Mouse (Mus musculus) kidney, embryonic 16.5 days (tissue): ENCODE results near the gene Phtf1. TPM values are rescaled to one million over a fixed set of nuclear protein-coding genes. Genes with fewer than 3 reads are reported as not detected.

Experiments
- ATAC-seq: fragments of 200-750 bp; cut with Nextera tagmentation; 2 replicates; pipeline ENCODE4 v1.8.0; 2017; ENCODE audit warnings: moderate TSS enrichment; ENCODE audit not compliant: low FRiP score, low TSS enrichment
- H3K27ac ChIP-seq: fragments of 300-500 bp; sonication (generic); 2 replicates; pipeline ENCODE4 v1.5.1; 2014; ENCODE audit warnings: low read length
- H3K27me3 ChIP-seq: fragments of 300-500 bp; sonication (generic); 2 replicates; pipeline ENCODE4 v1.6.1; 2014; ENCODE audit warnings: low read length, control low read depth, mixed read lengths; ENCODE audit not compliant: insufficient read depth
- H3K36me3 ChIP-seq: fragments of 300-500 bp; sonication (generic); 2 replicates; pipeline ENCODE4 v1.6.1; 2014; ENCODE audit warnings: low read length, control low read depth, mixed read lengths; ENCODE audit not compliant: insufficient read depth
- H3K4me1 ChIP-seq: fragments of 300-500 bp; sonication (generic); 2 replicates; pipeline ENCODE4 v1.6.1; 2014; ENCODE audit warnings: low read length, control low read depth, mixed read lengths; ENCODE audit not compliant: insufficient read depth
- H3K4me2 ChIP-seq: fragments of 300-500 bp; sonication (generic); replicated peaks from 2 replicates; pipeline ENCODE4 v1.6.1; 2014; ENCODE audit warnings: low read depth, low read length
- H3K4me3 ChIP-seq: fragments of 300-500 bp; sonication (generic); 2 replicates; pipeline ENCODE4 v1.5.1; 2014; ENCODE audit warnings: mild to moderate bottlenecking, low read length
- H3K9ac ChIP-seq: fragments of 300-500 bp; sonication (generic); replicated peaks from 2 replicates; pipeline ENCODE4 v1.6.1; 2014; ENCODE audit warnings: low read length
- H3K9me3 ChIP-seq: fragments of 300-500 bp; sonication (generic); 2 replicates; pipeline ENCODE4 v1.6.1; 2016; ENCODE audit warnings: low read length, control low read depth
- WGBS: fragments of 180-500 bp; shearing (Covaris S2); extraction: QIAGEN DNeasy Blood & Tissue Kit; methylation state at CpG from one replicate; pipeline ENCODE4 v1.1.7; 2014; 5-methylcytosine and 5-hydroxymethylcytosine counted together
- polyA plus RNA-seq: library from polyadenylated mRNA; unstranded; fragments of >200 nt; fragmentation: Nextera tagmentation; extraction: Ambion mirVana; gene quantifications from 2 replicates; pipeline ENCODE4 v1.2.1, GENCODE M21; 2015

Gene Phtf1
- polyA plus RNA-seq, 1 experiment from 2014 or later = 26.8 TPM

- Histone ChIP-seq H3K27me3 (no peaks in the 10 kb centered on the region), H3K4me3 (no peak overlapping the region), H3K9me3 (no peaks in the 10 kb centered on the region), H3K4me2 (no peak overlapping the region), H3K27ac (no peak overlapping the region), H3K4me1 (peaks cover 10% of the 10 kb centered on the region), H3K9ac (no peak overlapping the region), H3K36me3 (peaks cover 3% of the 10 kb centered on the region; the same call in 1 of the 2 replicates)
- 94% methylated on average over 2 of the region's 2 CpGs for WGBS
- ATAC-seq = no peak
These were observed 3.2 kb downstream of the Phtf1 start for GRCm38 (mm10) chr3:103971157-103971556.

GRCm38 (mm10) chr3:103984556-103984955, 16.6 kb downstream of the Phtf1 start:
- Histone ChIP-seq H3K36me3 (peaks cover 24% of the 10 kb centered on the region), H3K27me3 (no peaks in the 10 kb centered on the region), H3K9ac (no peak overlapping the region), H3K27ac (no peak overlapping the region), H3K9me3 (no peaks in the 10 kb centered on the region), H3K4me1 (no peaks in the 10 kb centered on the region), H3K4me3 (no peak overlapping the region), H3K4me2 (no peak overlapping the region)
- no peak for ATAC-seq
- 87% methylated on average over 4 of the region's 4 CpGs for WGBS

- ATAC-seq = no peak
- Histone ChIP-seq H3K27me3 (no peaks in the 10 kb centered on the region), H3K4me1 (no peaks in the 10 kb centered on the region), H3K4me2 (no peak overlapping the region), H3K9me3 (no peaks in the 10 kb centered on the region), H3K9ac (no peak overlapping the region), H3K27ac (no peak overlapping the region), H3K4me3 (no peak overlapping the region), H3K36me3 (peaks cover 24% of the 10 kb centered on the region)
- 98% methylated on average over 2 of the region's 2 CpGs for WGBS
These were observed 17.3 kb downstream of the Phtf1 start for GRCm38 (mm10) chr3:103985194-103985593.

- no peak overlapping the region for H3K27ac ChIP-seq
- no peak overlapping the region for H3K4me3 ChIP-seq
- 48% methylated on average over 5 of the region's 5 CpGs for WGBS
- ATAC-seq = no peak
- H3K9ac ChIP-seq = no peak overlapping the region
- H3K27me3 ChIP-seq = no peaks in the 10 kb centered on the region
- peaks cover 32% of the 10 kb centered on the region for H3K36me3 ChIP-seq
- no peaks in the 10 kb centered on the region for H3K9me3 ChIP-seq
- H3K4me2 ChIP-seq = no peak overlapping the region
- no peaks in the 10 kb centered on the region for H3K4me1 ChIP-seq
These were observed 20.0 kb downstream of the Phtf1 start for GRCm38 (mm10) chr3:103987831-103988432.

- H3K4me3 ChIP-seq = no peak overlapping the region
- no peak overlapping the region for H3K9ac ChIP-seq
- H3K27me3 ChIP-seq = no peaks in the 10 kb centered on the region
- no peak overlapping the region for H3K27ac ChIP-seq
- ATAC-seq = no peak
- H3K4me2 ChIP-seq = no peak overlapping the region
- WGBS = 91% methylated on average over 4 of the region's 4 CpGs
- no peaks in the 10 kb centered on the region for H3K4me1 ChIP-seq
- peaks cover 34% of the 10 kb centered on the region for H3K36me3 ChIP-seq
- no peaks in the 10 kb centered on the region for H3K9me3 ChIP-seq
These were observed 21.4 kb downstream of the Phtf1 start for GRCm38 (mm10) chr3:103989352-103989751.

GRCm38 (mm10) chr3:103991271-103991670, 23.4 kb downstream of the Phtf1 start:
- Histone ChIP-seq H3K9me3 (no peaks in the 10 kb centered on the region), H3K4me1 (no peaks in the 10 kb centered on the region), H3K9ac (no peak overlapping the region), H3K4me3 (no peak overlapping the region), H3K27me3 (no peaks in the 10 kb centered on the region), H3K4me2 (no peak overlapping the region), H3K36me3 (peaks cover 36% of the 10 kb centered on the region), H3K27ac (no peak overlapping the region)
- 96% methylated on average over 3 of the region's 3 CpGs for WGBS
- ATAC-seq = no peak

GRCm38 (mm10) chr3:103998724-103999123, 30.8 kb downstream of the Phtf1 start:
- H3K4me3 ChIP-seq = no peak overlapping the region
- peaks cover 32% of the 10 kb centered on the region for H3K36me3 ChIP-seq
- H3K4me2 ChIP-seq = no peak overlapping the region
- WGBS = 92% methylated on average over 4 of the region's 4 CpGs
- H3K9me3 ChIP-seq = no peaks in the 10 kb centered on the region
- no peak overlapping the region for H3K9ac ChIP-seq
- H3K4me1 ChIP-seq = no peaks in the 10 kb centered on the region
- no peak overlapping the region for H3K27ac ChIP-seq
- no peak for ATAC-seq
- no peaks in the 10 kb centered on the region for H3K27me3 ChIP-seq

GRCm38 (mm10) chr3:104006896-104007466, 39.1 kb downstream of the Phtf1 start:
- 92% methylated on average over 8 of the region's 8 CpGs for WGBS
- H3K36me3 ChIP-seq = peaks cover 47% of the 10 kb centered on the region
- H3K4me2 ChIP-seq = no peak overlapping the region
- no peaks in the 10 kb centered on the region for H3K4me1 ChIP-seq
- H3K27me3 ChIP-seq = no peaks in the 10 kb centered on the region
- H3K4me3 ChIP-seq = no peak overlapping the region
- H3K27ac ChIP-seq = no peak overlapping the region
- H3K9ac ChIP-seq = no peak overlapping the region
- ATAC-seq = no peak
- no peaks in the 10 kb centered on the region for H3K9me3 ChIP-seq

- H3K9me3 ChIP-seq = no peaks in the 10 kb centered on the region
- ATAC-seq = no peak
- no peak overlapping the region for H3K27ac ChIP-seq
- no peaks in the 10 kb centered on the region for H3K4me1 ChIP-seq
- H3K27me3 ChIP-seq = no peaks in the 10 kb centered on the region
- H3K4me3 ChIP-seq = no peak overlapping the region
- no peak overlapping the region for H3K9ac ChIP-seq
- no peak overlapping the region for H3K4me2 ChIP-seq
- peaks cover 50% of the 10 kb centered on the region for H3K36me3 ChIP-seq
- WGBS = 93% methylated on average over 8 of the region's 8 CpGs
These were observed 39.6 kb downstream of the Phtf1 start for GRCm38 (mm10) chr3:104007479-104007878.

- H3K36me3 ChIP-seq = peaks cover 42% of the 10 kb centered on the region
- no peak overlapping the region for H3K4me3 ChIP-seq
- H3K27ac ChIP-seq = no peak overlapping the region
- H3K4me2 ChIP-seq = no peak overlapping the region
- WGBS = 90% methylated on average over 5 of the region's 5 CpGs
- no peaks in the 10 kb centered on the region for H3K27me3 ChIP-seq
- H3K9ac ChIP-seq = no peak overlapping the region
- no peaks in the 10 kb centered on the region for H3K4me1 ChIP-seq
- ATAC-seq = no peak
- H3K9me3 ChIP-seq = no peaks in the 10 kb centered on the region
These were observed 42.2 kb downstream of the Phtf1 start for GRCm38 (mm10) chr3:104009924-104010662.
